Mouse (Mus musculus): Measurements from ENCODE around the gene Prr14. TPM values are rescaled to one million over a fixed set of nuclear protein-coding genes. Genes with fewer than 3 reads are reported as not detected.
"Not testable (repeated sequence)": the region's sequence is repeated elsewhere in the genome, so short reads cannot be mapped to it uniquely, and the experiment has no call there.

The Prr14 gene
- polyA plus RNA-seq, 1 experiment from 2014 or later = 65.9 TPM

GRCm38 (mm10) chr7:127497382-127497781, 38.0 kb downstream of the Prr14 start:
- Histone ChIP-seq H3K27me3 (ENCODE audit: insufficient read depth, poor library complexity, severe bottlenecking) (no peaks in the 10 kb centered on the region), H3K4me3 (no peak overlapping the region), H3K4me1 (replicated peaks) (no peaks in the 10 kb centered on the region), H3K27ac (no peak overlapping the region), H3K36me3 (peaks cover 5% of the 10 kb centered on the region; the same call in 1 of the 2 replicates), H3K9me3 (no peaks in the 10 kb centered on the region)
- 83% methylated on average over 2 of the region's 2 CpGs for WGBS
- DNase-seq (ENCODE audit: low spot score) = no peak

GRCm38 (mm10) chr7:127498407-127498806, 39.0 kb downstream of the Prr14 start:
- Histone ChIP-seq H3K4me1 (replicated peaks) (no peaks in the 10 kb centered on the region), H3K27me3 (ENCODE audit: insufficient read depth, poor library complexity, severe bottlenecking) (no peaks in the 10 kb centered on the region), H3K4me3 (no peak overlapping the region), H3K36me3 (no peaks in the 10 kb centered on the region), H3K9me3 (no peaks in the 10 kb centered on the region), H3K27ac (no peak overlapping the region)
- DNase-seq (ENCODE audit: low spot score) = peak; percentile 17
- WGBS = 37% methylated on average over 3 of the region's 3 CpGs

- H3K4me1 ChIP-seq (replicated peaks) = peaks cover 15% of the 10 kb centered on the region
- 98% methylated on average over 3 of the region's 3 CpGs for WGBS
- no peak for DNase-seq (ENCODE audit: low spot score)
Measured at GRCm38 (mm10) chr7:127508291-127508690, 48.9 kb downstream of the Prr14 start.

GRCm38 (mm10) chr7:127509830-127510229, 50.4 kb downstream of the Prr14 start:
- DNase-seq (ENCODE audit: low spot score); H3K27me3 ChIP-seq (ENCODE audit: insufficient read depth, poor library complexity, severe bottlenecking); H3K9me3 ChIP-seq; H3K27ac ChIP-seq; H3K4me3 ChIP-seq: not testable (repeated sequence)
- WGBS = 83% methylated on average over 4 of the region's 4 CpGs
- peaks cover 18% of the 10 kb centered on the region for H3K36me3 ChIP-seq
- peaks cover 26% of the 10 kb centered on the region for H3K4me1 ChIP-seq (replicated peaks)

More at GRCm38 (mm10) chr7:127508291-127508690, 48.9 kb downstream of the Prr14 start:
- peaks cover 3% of the 10 kb centered on the region for H3K36me3 ChIP-seq
- no peaks in the 10 kb centered on the region for H3K27me3 ChIP-seq (ENCODE audit: insufficient read depth, poor library complexity, severe bottlenecking)
- no peaks in the 10 kb centered on the region for H3K9me3 ChIP-seq
- H3K4me3 ChIP-seq = no peak overlapping the region
- H3K27ac ChIP-seq = no peak overlapping the region

- Histone ChIP-seq H3K27me3 (ENCODE audit: insufficient read depth, poor library complexity, severe bottlenecking) (no peaks in the 10 kb centered on the region), H3K27ac (peak overlapping the region; percentile 99), H3K4me1 (replicated peaks) (peaks cover 26% of the 10 kb centered on the region), H3K4me3 (peak overlapping the region; percentile 87), H3K36me3 (peaks cover 32% of the 10 kb centered on the region), H3K9me3 (no peaks in the 10 kb centered on the region)
- 37% methylated on average over 8 of the region's 8 CpGs for WGBS
- no peak for DNase-seq (ENCODE audit: low spot score)
Measured at GRCm38 (mm10) chr7:127511241-127511640, 51.8 kb downstream of the Prr14 start.

GRCm38 (mm10) chr7:127511808-127512230, 52.4 kb downstream of the Prr14 start, which contains the start of gene Srcap:
Gene Srcap, plus strand, starts transcription at chr7:127511983.
- peak within 1 kb of the TSS; percentile 87 for H3K4me3 ChIP-seq
- no peaks in the 10 kb centered on the region for H3K27me3 ChIP-seq (ENCODE audit: insufficient read depth, poor library complexity, severe bottlenecking)
- H3K27ac ChIP-seq = peak within 1 kb of the TSS; percentile 99
- DNase-seq (ENCODE audit: low spot score) = peak; percentile 98
- under 1% methylated on average over 37 of the region's 37 CpGs for WGBS
- peaks cover 37% of the 10 kb centered on the region for H3K36me3 ChIP-seq
- H3K4me1 ChIP-seq (replicated peaks) = peaks cover 26% of the 10 kb centered on the region
- H3K9me3 ChIP-seq = no peaks in the 10 kb centered on the region

- DNase-seq (ENCODE audit: low spot score) = peak; percentile 89
- H3K9me3 ChIP-seq = no peaks in the 10 kb centered on the region
Measured at GRCm38 (mm10) chr7:127512231-127513015, 53.0 kb downstream of the Prr14 start.

DNA sequence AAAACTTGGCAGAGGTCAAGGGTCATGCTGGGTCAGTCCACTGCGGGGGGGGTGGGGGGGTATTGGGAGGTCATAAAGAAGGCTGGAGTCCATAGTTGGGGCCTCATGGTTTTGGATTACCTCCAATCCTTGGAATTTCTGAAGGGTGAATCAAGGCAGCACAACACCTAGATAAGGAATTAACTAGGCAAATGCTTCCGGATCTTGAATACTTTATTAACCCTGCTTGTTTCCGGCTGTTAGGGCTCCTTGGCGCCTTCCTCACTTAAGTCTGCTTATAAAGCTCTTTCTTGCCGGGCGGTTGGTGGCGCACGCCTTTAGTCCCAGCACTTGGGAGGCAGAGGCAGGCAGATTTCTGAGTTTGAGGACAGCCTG, 53.6 kb downstream of the Prr14 start:
- 54% methylated on average over 8 of the region's 8 CpGs for WGBS
- Histone ChIP-seq H3K4me3 (peak overlapping the region; percentile 87), H3K9me3 (no peaks in the 10 kb centered on the region), H3K27ac (peak overlapping the region; percentile 99), H3K27me3 (ENCODE audit: insufficient read depth, poor library complexity, severe bottlenecking) (no peaks in the 10 kb centered on the region), H3K36me3 (peaks cover 49% of the 10 kb centered on the region), H3K4me1 (replicated peaks) (peaks cover 26% of the 10 kb centered on the region)
- no peak for DNase-seq (ENCODE audit: low spot score)

More at GRCm38 (mm10) chr7:127512231-127513015, 53.0 kb downstream of the Prr14 start:
- H3K4me3 ChIP-seq = peak overlapping the region; percentile 87
- H3K36me3 ChIP-seq = peaks cover 43% of the 10 kb centered on the region
- peak overlapping the region; percentile 99 for H3K27ac ChIP-seq
- H3K4me1 ChIP-seq (replicated peaks) = peaks cover 26% of the 10 kb centered on the region
- H3K27me3 ChIP-seq (ENCODE audit: insufficient read depth, poor library complexity, severe bottlenecking) = no peaks in the 10 kb centered on the region
- WGBS = under 1% methylated on average over 89 of the region's 93 CpGs

GRCm38 (mm10) chr7:127513781-127514180, 54.4 kb downstream of the Prr14 start:
- 94% methylated on average over 3 of the region's 3 CpGs for WGBS
- peaks cover 57% of the 10 kb centered on the region for H3K36me3 ChIP-seq
- H3K4me1 ChIP-seq (replicated peaks) = peaks cover 26% of the 10 kb centered on the region
- DNase-seq (ENCODE audit: low spot score) = no peak
- no peak overlapping the region for H3K27ac ChIP-seq
- H3K27me3 ChIP-seq (ENCODE audit: insufficient read depth, poor library complexity, severe bottlenecking) = no peaks in the 10 kb centered on the region
- no peaks in the 10 kb centered on the region for H3K9me3 ChIP-seq
- H3K4me3 ChIP-seq = peak overlapping the region; percentile 87

GRCm38 (mm10) chr7:127515846-127516245, 56.4 kb downstream of the Prr14 start:
- no peaks in the 10 kb centered on the region for H3K27me3 ChIP-seq (ENCODE audit: insufficient read depth, poor library complexity, severe bottlenecking)
- DNase-seq (ENCODE audit: low spot score) = no peak
- H3K4me1 ChIP-seq (replicated peaks) = peaks cover 26% of the 10 kb centered on the region
- H3K27ac ChIP-seq = no peak overlapping the region
- WGBS = 91% methylated on average over 7 of the region's 7 CpGs
- no peaks in the 10 kb centered on the region for H3K9me3 ChIP-seq
- H3K36me3 ChIP-seq = peaks cover 78% of the 10 kb centered on the region
- no peak overlapping the region for H3K4me3 ChIP-seq

DNA sequence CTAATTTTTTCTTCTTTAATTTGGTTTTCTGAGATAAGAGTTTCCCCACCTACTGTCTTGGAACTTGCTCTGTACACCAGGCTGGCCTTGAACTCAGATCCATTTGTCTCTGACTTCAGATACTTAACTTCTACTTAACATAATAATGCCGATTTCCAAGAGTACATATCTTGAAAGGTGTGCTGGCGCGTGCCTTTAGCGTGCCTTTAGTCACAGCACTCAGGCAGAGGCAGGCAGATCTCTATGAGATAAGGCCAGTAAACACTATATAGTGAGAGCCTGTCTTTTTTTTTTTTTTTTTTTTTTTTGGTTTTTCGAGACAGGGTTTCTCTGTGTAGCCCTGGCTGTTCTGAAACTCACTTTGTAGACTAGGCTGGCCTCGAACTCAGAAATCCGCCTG, 56.9 kb downstream of the Prr14 start:
- no peaks in the 10 kb centered on the region for H3K9me3 ChIP-seq
- no peak for DNase-seq (ENCODE audit: low spot score)
- H3K4me1 ChIP-seq (replicated peaks) = peaks cover 22% of the 10 kb centered on the region
- H3K27me3 ChIP-seq (ENCODE audit: insufficient read depth, poor library complexity, severe bottlenecking) = no peaks in the 10 kb centered on the region
- 91% methylated on average over 7 of the region's 7 CpGs for WGBS
- H3K27ac ChIP-seq = no peak overlapping the region
- peaks cover 83% of the 10 kb centered on the region for H3K36me3 ChIP-seq
- H3K4me3 ChIP-seq = no peak overlapping the region

GRCm38 (mm10) chr7:127519284-127519683, 59.9 kb downstream of the Prr14 start, which contains the start of gene Gm42715:
Gene Gm42715, plus strand, starts transcription at chr7:127519584.
- Histone ChIP-seq H3K36me3 (peaks cover 100% of the 10 kb centered on the region), H3K9me3 (no peaks in the 10 kb centered on the region), H3K4me3 (no peak within 1 kb of the TSS), H3K27ac (no peak within 1 kb of the TSS), H3K27me3 (ENCODE audit: insufficient read depth, poor library complexity, severe bottlenecking) (no peaks in the 10 kb centered on the region), H3K4me1 (replicated peaks) (0 out of 2 replicates have a peak, but pooled peaks cover 3% of the 10 kb centered on the region)
- WGBS = 99% methylated on average over 3 of the region's 3 CpGs
- DNase-seq (ENCODE audit: low spot score) = no peak
